Mouse (Mus musculus) lung, embryonic 16.5 days (tissue): ENCODE results near the gene Gucy1a1. TPM values are rescaled to one million over a fixed set of nuclear protein-coding genes. Genes with fewer than 3 reads are reported as not detected.

Experiments used
- ATAC-seq: fragments of 200-750 bp; cut with Nextera tagmentation; 2 replicates; pipeline ENCODE4 v1.8.0; 2017; ENCODE audit warnings: low read depth, mild to moderate bottlenecking, moderate library complexity
- H3K27ac ChIP-seq: fragments of 300-500 bp; sonication (generic); 2 replicates; pipeline ENCODE4 v1.5.1; 2014; ENCODE audit warnings: mild to moderate bottlenecking, control low read depth, low read length
- H3K27me3 ChIP-seq: fragments of 300-500 bp; sonication (generic); 2 replicates; pipeline ENCODE4 v1.6.1; 2014; ENCODE audit warnings: low read depth, low read length, mixed read lengths; ENCODE audit not compliant: control insufficient read depth, insufficient read depth
- H3K36me3 ChIP-seq: fragments of 300-500 bp; sonication (generic); 2 replicates; pipeline ENCODE4 v1.6.1; 2014; ENCODE audit warnings: low read length; ENCODE audit not compliant: control insufficient read depth, insufficient read depth
- H3K4me1 ChIP-seq: fragments of 300-500 bp; sonication (generic); replicated peaks from 2 replicates; pipeline ENCODE4 v1.6.1; 2014; ENCODE audit warnings: low read length, mixed read lengths; ENCODE audit not compliant: control insufficient read depth, insufficient read depth
- H3K4me2 ChIP-seq: fragments of 300-500 bp; sonication (generic); 2 replicates; pipeline ENCODE4 v1.6.1; 2014; ENCODE audit warnings: low read depth, low read length, control low read depth
- H3K4me3 ChIP-seq: fragments of 300-500 bp; sonication (generic); 2 replicates; pipeline ENCODE4 v1.5.1; 2014; ENCODE audit warnings: mild to moderate bottlenecking, low read length, control low read depth
- H3K9ac ChIP-seq: fragments of 300-500 bp; sonication (generic); 2 replicates; pipeline ENCODE4 v1.6.1; 2014; ENCODE audit warnings: low read length, control low read depth
- H3K9me3 ChIP-seq: fragments of 300-500 bp; sonication (generic); 2 replicates; pipeline ENCODE4 v1.6.1; 2016; ENCODE audit warnings: low read length; ENCODE audit not compliant: control insufficient read depth
- WGBS: fragments of 180-500 bp; shearing (Covaris S2); extraction: QIAGEN DNeasy Blood & Tissue Kit; methylation state at CpG from one replicate; pipeline ENCODE4 v1.1.7; 2014; 5-methylcytosine and 5-hydroxymethylcytosine counted together
- polyA plus RNA-seq: library from polyadenylated mRNA; unstranded; fragments of >200 nt; fragmentation: Nextera tagmentation; extraction: Ambion mirVana; gene quantifications from 2 replicates; pipeline ENCODE4 v1.2.1, GENCODE M21; 2015

The Gucy1a1 gene
- polyA plus RNA-seq, 1 experiment from 2014 or later = 110 TPM

DNA sequence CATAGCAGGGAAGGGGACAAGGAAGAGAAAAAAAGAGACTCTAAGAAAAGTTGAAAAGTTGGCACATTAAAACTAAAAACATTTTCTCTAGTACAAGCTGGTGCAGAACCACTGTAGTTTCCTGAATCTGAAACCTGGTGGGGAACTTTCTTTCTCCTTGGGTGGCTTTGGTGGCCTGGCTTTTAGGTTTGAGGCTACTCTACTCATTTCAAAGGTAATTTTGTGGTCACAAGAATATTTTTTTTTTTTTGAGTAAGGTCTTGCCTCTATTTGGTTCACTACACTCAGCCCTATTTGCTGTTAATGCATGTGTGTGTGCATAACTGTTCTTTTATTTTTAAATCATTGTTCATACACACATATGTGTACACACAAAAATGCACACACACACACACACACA lies 389 bp upstream of the Gucy1a1 start:
- no peaks in the 10 kb centered on the region for H3K9me3 ChIP-seq
- no peak for ATAC-seq
- H3K9ac ChIP-seq = no peak overlapping the region
- H3K27me3 ChIP-seq = no peaks in the 10 kb centered on the region
- H3K4me1 ChIP-seq = peaks cover 7% of the 10 kb centered on the region; the same call in 1 of the 2 replicates
- H3K4me2 ChIP-seq = peak overlapping the region; percentile 78
- peak overlapping the region; percentile 67; the same call in 1 of the 2 replicates for H3K27ac ChIP-seq
- no peaks in the 10 kb centered on the region for H3K36me3 ChIP-seq
- H3K4me3 ChIP-seq = peak overlapping the region; percentile 62; the same call in 1 of the 2 replicates

DNA sequence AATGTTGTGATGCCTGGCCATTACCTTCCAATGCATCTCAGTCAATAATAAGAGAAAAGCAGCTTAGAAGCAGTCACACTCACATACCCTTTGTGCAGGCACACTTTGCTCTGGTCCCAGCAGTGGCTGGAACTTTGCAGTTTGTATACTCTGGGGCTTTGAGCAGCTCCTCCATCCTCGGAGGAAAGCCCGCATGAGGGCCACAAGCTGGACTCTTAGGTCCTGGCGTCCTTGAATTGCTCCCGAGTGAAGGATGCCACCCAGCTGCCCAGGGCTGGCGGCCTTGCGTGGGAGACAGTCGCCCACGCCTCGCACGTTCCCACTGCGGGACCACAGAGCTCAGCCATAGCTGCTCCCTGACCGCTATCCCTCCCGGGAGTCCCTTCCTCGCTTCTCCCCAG lies 864 bp downstream of the Gucy1a1 start:
- peak; percentile 17; the same call in 1 of the 2 replicates for ATAC-seq
- Histone ChIP-seq H3K27ac (peak overlapping the region; percentile 83), H3K4me1 (peaks cover 7% of the 10 kb centered on the region; the same call in 1 of the 2 replicates), H3K4me2 (peak overlapping the region; percentile 78), H3K4me3 (peak overlapping the region; percentile 62), H3K9ac (peak overlapping the region; percentile 81), H3K9me3 (no peaks in the 10 kb centered on the region), H3K27me3 (no peaks in the 10 kb centered on the region), H3K36me3 (no peaks in the 10 kb centered on the region)
- WGBS = 9% methylated on average over 14 of the region's 14 CpGs

DNA sequence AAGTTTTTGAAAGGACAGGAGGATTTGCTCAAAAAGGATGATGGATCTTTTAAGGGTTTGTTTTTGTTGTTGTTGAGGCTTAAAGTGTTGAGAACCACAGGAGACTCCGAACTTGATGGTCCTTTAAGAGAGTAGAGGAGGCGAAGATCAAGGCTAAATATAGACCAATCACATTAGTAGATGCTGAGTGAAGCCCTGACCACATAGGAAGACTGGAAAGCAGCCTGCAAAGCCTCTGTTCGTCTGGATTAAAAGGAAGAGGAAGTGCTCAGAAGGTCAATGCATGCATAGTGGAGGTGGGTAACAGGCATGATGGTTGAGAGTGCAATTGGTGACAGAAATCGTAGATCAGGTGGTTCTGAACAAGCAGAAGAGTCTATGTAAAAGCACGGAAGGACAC lies 4.8 kb downstream of the Gucy1a1 start:
- Histone ChIP-seq H3K4me1 (no peaks in the 10 kb centered on the region; the same call in 1 of the 2 replicates), H3K9me3 (no peaks in the 10 kb centered on the region), H3K4me2 (no peak overlapping the region), H3K36me3 (no peaks in the 10 kb centered on the region), H3K27me3 (no peaks in the 10 kb centered on the region), H3K4me3 (no peak overlapping the region), H3K9ac (no peak overlapping the region), H3K27ac (no peak overlapping the region; the same call in 1 of the 2 replicates)
- ATAC-seq = no peak
- 50% methylated on average over 5 of the region's 5 CpGs for WGBS

DNA sequence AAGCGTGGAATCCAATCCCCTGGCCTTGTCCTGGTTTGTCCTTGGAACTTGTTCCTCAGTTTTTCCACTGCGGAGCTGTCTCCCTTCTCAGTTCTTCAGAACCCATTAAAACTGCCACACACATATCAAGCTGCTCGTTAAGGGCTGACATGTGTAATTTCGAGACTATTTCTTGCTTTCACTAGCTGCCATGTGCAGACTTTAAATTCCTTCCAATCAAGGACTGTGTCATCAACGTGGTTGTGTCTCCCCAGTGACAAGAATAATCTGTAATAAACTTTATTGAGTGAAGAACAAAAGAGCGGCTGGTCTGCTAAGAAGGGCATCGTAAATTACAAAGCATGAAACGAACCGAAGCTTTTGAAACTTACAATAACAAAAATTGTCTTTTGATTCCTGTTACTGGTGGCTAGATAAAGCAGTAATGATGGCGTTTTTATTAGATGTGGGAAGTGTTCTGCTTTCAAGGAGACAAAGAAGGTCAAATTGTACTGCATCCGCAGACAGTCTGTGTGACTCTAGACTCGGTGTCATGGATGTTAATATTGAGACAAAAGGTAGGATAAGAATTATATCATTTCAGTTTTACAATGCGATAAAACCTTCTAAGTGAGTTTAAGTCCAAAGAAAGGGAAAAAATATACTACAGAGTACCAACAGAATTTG lies 7.5 kb downstream of the Gucy1a1 start:
- Histone ChIP-seq H3K36me3 (no peaks in the 10 kb centered on the region), H3K9me3 (no peaks in the 10 kb centered on the region), H3K4me3 (no peak overlapping the region), H3K9ac (no peak overlapping the region), H3K4me1 (no peaks in the 10 kb centered on the region; the same call in 1 of the 2 replicates), H3K4me2 (no peak overlapping the region; the same call in 1 of the 2 replicates), H3K27me3 (no peaks in the 10 kb centered on the region), H3K27ac (no peak overlapping the region)
- WGBS = 54% methylated on average over 13 of the region's 13 CpGs
- ATAC-seq = 0 out of 2 replicates have a peak, but pooled peaks have one; percentile 20

DNA sequence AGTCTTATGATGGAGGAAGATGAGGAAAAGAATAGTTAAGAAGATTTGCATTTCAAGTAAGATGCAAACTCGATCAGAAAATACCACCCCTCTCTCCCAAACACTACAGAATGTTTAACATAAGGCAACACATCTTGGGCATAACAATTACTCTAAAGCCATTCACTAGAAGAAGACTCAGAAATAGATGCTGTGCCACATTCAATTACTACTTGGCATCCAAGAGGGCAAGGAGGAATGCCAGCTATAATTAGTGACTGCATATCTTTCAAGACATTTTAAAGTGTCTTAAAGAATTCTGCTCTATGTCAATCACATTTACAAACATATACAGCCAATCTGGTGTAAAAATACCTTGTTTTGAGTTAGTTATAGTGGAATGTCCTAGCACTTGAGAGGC lies 10.1 kb downstream of the Gucy1a1 start:
- Histone ChIP-seq H3K4me1 (peaks cover 3% of the 10 kb centered on the region; the same call in 1 of the 2 replicates), H3K4me3 (no peak overlapping the region), H3K27ac (no peak overlapping the region), H3K4me2 (no peak overlapping the region), H3K9me3 (no peaks in the 10 kb centered on the region), H3K27me3 (no peaks in the 10 kb centered on the region), H3K9ac (no peak overlapping the region), H3K36me3 (no peaks in the 10 kb centered on the region)
- WGBS = 75% methylated on average over 1 of the region's 1 CpGs
- ATAC-seq = no peak

DNA sequence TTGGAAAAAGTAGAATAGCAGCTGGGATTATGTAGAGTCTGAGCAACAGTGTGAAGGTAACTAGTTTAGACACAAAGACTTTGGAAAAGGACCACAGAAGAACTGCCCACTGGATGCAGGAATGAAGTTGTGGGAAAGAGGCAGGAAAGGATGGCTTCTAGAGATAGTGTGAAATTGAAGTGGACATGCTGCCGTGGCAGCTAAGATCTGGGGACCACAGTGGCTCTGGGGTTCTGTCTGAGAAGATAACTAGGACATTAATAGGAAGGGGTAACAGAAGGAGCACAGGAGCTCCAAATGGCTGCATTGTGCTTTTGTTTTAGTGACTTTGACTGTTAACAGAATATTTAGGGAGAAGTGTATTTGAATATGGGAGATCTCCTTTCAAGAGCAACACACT lies 16.3 kb downstream of the Gucy1a1 start:
- Histone ChIP-seq H3K36me3 (no peaks in the 10 kb centered on the region), H3K9me3 (no peaks in the 10 kb centered on the region), H3K27ac (no peak overlapping the region), H3K4me3 (no peak overlapping the region), H3K4me1 (peaks cover 6% of the 10 kb centered on the region; the same call in 1 of the 2 replicates), H3K4me2 (no peak overlapping the region), H3K27me3 (no peaks in the 10 kb centered on the region), H3K9ac (no peak overlapping the region)
- no peak for ATAC-seq
- 81% methylated on average over 1 of the region's 1 CpGs for WGBS

DNA sequence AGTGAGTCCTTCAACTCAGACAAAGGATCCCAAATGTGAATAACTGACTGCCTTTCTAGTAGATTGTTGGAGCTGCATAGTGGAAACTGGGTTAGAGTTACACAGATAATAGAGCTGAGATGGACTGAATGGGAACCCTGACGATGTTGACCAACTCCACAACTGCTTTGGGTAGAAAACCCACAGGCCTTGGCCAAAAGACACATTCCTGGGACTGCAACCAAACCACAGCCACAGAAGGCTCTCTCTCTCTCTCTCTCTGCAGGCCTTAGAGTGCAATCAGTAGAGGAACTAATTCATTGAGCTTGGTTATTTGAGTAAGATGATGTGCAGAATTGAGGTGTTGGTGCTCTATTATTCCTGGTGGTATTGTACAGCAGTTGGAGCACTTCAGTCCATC lies 21.0 kb downstream of the Gucy1a1 start:
- Histone ChIP-seq H3K9ac (no peak overlapping the region), H3K27me3 (no peaks in the 10 kb centered on the region), H3K9me3 (no peaks in the 10 kb centered on the region), H3K4me3 (no peak overlapping the region), H3K36me3 (no peaks in the 10 kb centered on the region; the same call in 1 of the 2 replicates), H3K4me1 (peaks cover under 1% of the 10 kb centered on the region; the same call in 1 of the 2 replicates), H3K27ac (no peak overlapping the region), H3K4me2 (no peak overlapping the region)
- no peak for ATAC-seq
- WGBS = 72% methylated on average over 1 of the region's 1 CpGs

DNA sequence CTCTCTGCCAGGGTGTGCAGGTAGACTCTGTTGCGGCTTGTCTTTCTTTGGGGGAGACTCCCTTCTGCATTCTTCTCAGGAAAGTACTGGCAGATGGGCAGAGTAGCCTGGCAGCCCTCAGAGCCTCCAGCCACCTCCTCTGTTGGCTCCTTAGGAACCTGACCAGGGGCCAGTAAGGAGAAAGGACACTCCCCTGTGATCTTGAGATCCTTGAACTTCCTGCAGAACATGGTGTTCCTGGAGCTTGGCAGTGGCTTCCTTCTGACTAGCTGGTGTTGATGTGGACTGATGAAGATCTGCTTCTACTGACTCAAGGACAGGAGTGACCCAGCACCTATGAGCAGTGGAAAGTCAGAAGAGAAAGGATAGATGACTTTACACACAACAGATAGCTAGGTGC lies 26.7 kb downstream of the Gucy1a1 start:
- WGBS = 88% methylated on average over 1 of the region's 1 CpGs
- Histone ChIP-seq H3K27ac (no peak overlapping the region), H3K4me3 (no peak overlapping the region), H3K4me1 (no peaks in the 10 kb centered on the region), H3K27me3 (no peaks in the 10 kb centered on the region), H3K9ac (no peak overlapping the region), H3K9me3 (no peaks in the 10 kb centered on the region), H3K36me3 (no peaks in the 10 kb centered on the region; the same call in 1 of the 2 replicates), H3K4me2 (no peak overlapping the region)
- no peak for ATAC-seq

DNA sequence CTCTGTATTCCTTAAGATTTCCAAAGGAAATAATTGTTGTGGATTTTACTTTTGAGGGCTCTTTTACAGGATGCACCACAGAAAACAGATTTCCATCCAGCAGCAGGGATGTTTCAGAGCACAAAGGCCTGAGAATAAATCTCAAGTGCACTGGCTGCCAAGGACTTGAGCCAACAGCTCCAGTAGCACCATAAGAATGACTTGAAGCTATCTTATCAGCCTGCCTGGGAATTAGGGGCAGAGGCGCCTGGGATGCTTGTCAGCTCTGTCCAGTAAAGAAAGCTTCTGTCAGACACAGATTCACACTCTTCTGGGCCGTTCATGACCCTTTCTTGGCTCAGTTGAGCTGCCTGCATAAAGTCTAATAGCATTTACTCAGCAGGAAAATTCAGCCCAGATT lies 33.1 kb downstream of the Gucy1a1 start:
- no peak overlapping the region for H3K4me2 ChIP-seq
- H3K9ac ChIP-seq = no peak overlapping the region
- H3K27ac ChIP-seq = peak overlapping the region; percentile 81
- no peak overlapping the region for H3K4me3 ChIP-seq
- H3K4me1 ChIP-seq = peaks cover 4% of the 10 kb centered on the region; the same call in 1 of the 2 replicates
- H3K36me3 ChIP-seq = 0 out of 2 replicates have a peak, but pooled peaks cover 5% of the 10 kb centered on the region
- WGBS = 30% methylated on average over 2 of the region's 2 CpGs
- peak; percentile 95 for ATAC-seq
- H3K9me3 ChIP-seq = no peaks in the 10 kb centered on the region
- no peaks in the 10 kb centered on the region for H3K27me3 ChIP-seq
